Mouse (Mus musculus) bone marrow macrophage, adult 2 months (primary cell): ENCODE data around the gene Sigirr. TPM values are rescaled to one million over a fixed set of nuclear protein-coding genes. Genes with fewer than 3 reads are reported as not detected.
A peak's percentile ranks its signal among the peaks of the same experiment; 100 is the strongest.

Experiments
- H3K27ac ChIP-seq: 2 replicates; pipeline ENCODE4 v1.5.1; 2012; ENCODE audit warnings: low read depth, low read length; ENCODE audit not compliant: insufficient read depth
- H3K4me1 ChIP-seq: 2 replicates; pipeline ENCODE4 v1.6.1; 2012; ENCODE audit warnings: low read length; ENCODE audit not compliant: control insufficient read depth, insufficient read depth
- H3K4me3 ChIP-seq: 2 replicates; pipeline ENCODE4 v1.5.1; 2012; ENCODE audit warnings: mild to moderate bottlenecking, low read length, moderate library complexity; ENCODE audit not compliant: insufficient read depth
- CTCF ChIP-seq: IDR thresholded peaks from 2 replicates; pipeline ENCODE4 v1.5.1; 2012; ENCODE audit warnings: low read depth, mild to moderate bottlenecking, low read length, moderate library complexity
- POLR2A ChIP-seq: IDR thresholded peaks from 2 replicates; pipeline ENCODE4 v1.6.1; 2012; ENCODE audit warnings: mild to moderate bottlenecking, low read depth, low read length, borderline replicate concordance
- polyA plus RNA-seq: library from polyadenylated mRNA; stranded (reverse); fragments of >200 nt; gene quantifications from 2 replicates; pipeline ENCODE4 v1.2.4, GENCODE M21; 2012; ENCODE audit not compliant: missing spikeins, insufficient read depth, insufficient read length

Sigirr gene
- 1.6 and 3.9 TPM in 2 replicates for polyA plus RNA-seq

GRCm38 (mm10) chr7:141099911-141100691 is at the start of gene Sigirr:
TSS of gene Sigirr (minus strand) at chr7:141100572.
- Histone ChIP-seq H3K27ac (no peak within 1 kb of the TSS), H3K4me3 (peak within 1 kb of the TSS; percentile 35), H3K4me1 (peaks cover 2% of the 10 kb centered on the region; the same call in 1 of the 2 replicates)
- TF ChIP-seq CTCF (no peak), POLR2A (no peak)

GRCm38 (mm10) chr7:141148639-141149038 is 48.3 kb upstream of the Sigirr start:
- H3K27ac ChIP-seq = no peak overlapping the region
- H3K4me1 ChIP-seq = no peaks in the 10 kb centered on the region
- H3K4me3 ChIP-seq = no peak overlapping the region
- TF ChIP-seq CTCF (no peak), POLR2A (no peak)

- no peak overlapping the region for H3K27ac ChIP-seq
- H3K4me1 ChIP-seq = no peaks in the 10 kb centered on the region
- H3K4me3 ChIP-seq = no peak overlapping the region
- no peak for TF ChIP-seq POLR2A
Observed at GRCm38 (mm10) chr7:141147044-141147443, 46.7 kb upstream of the Sigirr start.

- Histone ChIP-seq H3K4me1 (no peaks in the 10 kb centered on the region), H3K27ac (no peak overlapping the region), H3K4me3 (no peak overlapping the region)
- no peak for TF ChIP-seq POLR2A
Observed at GRCm38 (mm10) chr7:141146043-141146595, 45.7 kb upstream of the Sigirr start.

- Histone ChIP-seq H3K4me1 (no peaks in the 10 kb centered on the region), H3K4me3 (no peak overlapping the region), H3K27ac (no peak overlapping the region)
- no peak for TF ChIP-seq CTCF
- no peak for TF ChIP-seq POLR2A
Observed at GRCm38 (mm10) chr7:141145403-141145802, 45.0 kb upstream of the Sigirr start.

GRCm38 (mm10) chr7:141144650-141145049 is 44.3 kb upstream of the Sigirr start:
- Histone ChIP-seq H3K4me3 (no peak overlapping the region), H3K4me1 (no peaks in the 10 kb centered on the region), H3K27ac (no peak overlapping the region)
- no peak for TF ChIP-seq POLR2A
- no peak for TF ChIP-seq CTCF

- TF ChIP-seq POLR2A = no peak
- no peaks in the 10 kb centered on the region for H3K4me1 ChIP-seq
- H3K27ac ChIP-seq = no peak overlapping the region
- H3K4me3 ChIP-seq = no peak overlapping the region
Observed at GRCm38 (mm10) chr7:141143861-141144260, 43.5 kb upstream of the Sigirr start.

GRCm38 (mm10) chr7:141143112-141143511 is 42.7 kb upstream of the Sigirr start:
- Histone ChIP-seq H3K27ac (no peak overlapping the region), H3K4me1 (no peaks in the 10 kb centered on the region), H3K4me3 (no peak overlapping the region)
- TF ChIP-seq POLR2A (no peak), CTCF (peak; percentile 18; the same call in 1 of the 2 replicates)

GRCm38 (mm10) chr7:141141326-141141725 is 41.0 kb upstream of the Sigirr start:
- TF ChIP-seq POLR2A (no peak), CTCF (no peak)
- no peaks in the 10 kb centered on the region for H3K4me1 ChIP-seq
- no peak overlapping the region for H3K27ac ChIP-seq
- no peak overlapping the region for H3K4me3 ChIP-seq
